Mouse (Mus musculus): ENCODE data around the gene Trim61. TPM values are rescaled to one million over a fixed set of nuclear protein-coding genes. Genes with fewer than 3 reads are reported as not detected.
"Not testable (repeated sequence)": the region's sequence is repeated elsewhere in the genome, so short reads cannot be mapped to it uniquely, and the experiment has no call there.

The Trim61 gene
- not detected for total RNA-seq (2022)

DNA sequence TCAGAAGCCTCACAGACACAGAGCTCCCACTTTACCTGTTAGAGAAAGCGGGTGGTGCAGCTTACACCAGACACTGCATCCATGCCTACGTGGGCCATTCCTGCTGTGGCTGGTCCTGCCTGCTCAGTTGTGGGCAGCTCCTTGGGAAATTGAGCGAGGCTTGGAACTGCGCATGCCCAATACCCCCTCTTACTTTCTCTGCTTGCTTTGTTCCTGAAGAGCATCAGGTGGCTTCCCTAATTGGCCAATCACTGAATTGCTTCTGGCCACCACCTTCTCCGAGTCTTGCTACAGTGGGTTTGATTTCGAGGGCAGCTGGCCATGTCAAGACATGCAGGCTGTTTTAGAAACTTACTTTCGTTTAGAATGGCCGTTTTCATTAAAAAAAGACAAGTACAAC lies at the start of gene Trim61, which contains the start of gene Trim60:
Gene Trim61 (minus strand): TSS at position 101 of the 400 bp plus-strand sequence.
Gene Trim60 (minus strand): TSS at position 162 of the 400 bp plus-strand sequence.
- DNase-seq (ENCODE audit: low spot score), result no peak

DNA sequence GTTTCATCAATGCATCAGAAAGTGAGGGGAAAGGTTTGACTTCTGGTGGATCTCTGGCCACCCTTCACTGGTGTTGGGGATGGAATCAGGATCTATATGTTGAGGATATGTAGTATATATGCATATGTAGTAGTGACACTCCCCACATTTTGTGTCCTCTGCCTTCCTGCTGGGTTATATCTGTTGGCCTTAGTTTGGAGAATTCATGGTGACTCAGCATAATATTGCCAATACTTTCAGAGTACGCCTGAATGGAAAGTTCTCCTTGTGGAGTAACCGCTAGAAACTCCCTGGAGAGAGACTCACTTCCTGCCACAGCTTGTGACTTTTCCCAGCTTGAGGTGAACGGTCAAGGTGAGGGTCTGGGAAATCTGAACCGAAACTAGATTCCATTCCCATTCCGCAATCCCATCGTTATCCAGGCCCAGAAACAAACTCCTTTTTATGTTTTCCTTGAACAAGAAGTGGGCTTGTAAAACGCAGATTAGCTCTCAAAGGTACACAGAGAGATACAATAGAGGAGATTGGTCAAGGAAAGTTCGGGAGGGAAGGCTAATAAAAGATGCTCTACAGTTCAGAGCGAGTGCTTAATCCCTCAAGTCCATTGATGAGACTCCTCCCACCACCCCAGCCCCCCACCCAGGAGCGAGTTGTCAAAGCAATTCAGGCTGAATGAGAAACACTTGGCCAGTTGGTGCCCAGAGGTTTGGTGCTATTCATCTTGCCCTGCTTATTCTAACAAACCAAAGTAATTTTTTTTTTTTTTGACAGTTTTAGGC lies 49.6 kb upstream of the Trim61 start:
- peak; percentile 6 for DNase-seq (ENCODE audit: low spot score)

DNA sequence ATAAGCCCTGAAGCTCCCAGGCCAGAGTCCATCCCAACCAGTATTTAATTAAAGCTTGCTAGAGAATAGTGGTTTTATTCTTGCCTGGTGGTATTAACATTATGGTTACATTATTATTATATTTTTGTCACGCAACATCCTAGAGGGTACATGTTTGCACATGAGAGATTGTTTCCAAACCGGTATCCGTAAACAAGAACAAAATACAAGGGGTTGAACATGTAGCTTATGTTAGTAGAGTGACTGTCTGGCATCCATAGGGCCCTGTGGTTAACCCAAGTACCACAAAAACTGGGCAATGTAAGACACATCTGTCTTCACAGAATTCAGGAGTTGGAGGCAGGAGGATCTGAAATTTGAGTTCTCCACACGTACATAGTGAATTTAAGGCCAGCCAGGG lies 48.7 kb upstream of the Trim61 start:
- DNase-seq (ENCODE audit: low spot score), result no peak

DNA sequence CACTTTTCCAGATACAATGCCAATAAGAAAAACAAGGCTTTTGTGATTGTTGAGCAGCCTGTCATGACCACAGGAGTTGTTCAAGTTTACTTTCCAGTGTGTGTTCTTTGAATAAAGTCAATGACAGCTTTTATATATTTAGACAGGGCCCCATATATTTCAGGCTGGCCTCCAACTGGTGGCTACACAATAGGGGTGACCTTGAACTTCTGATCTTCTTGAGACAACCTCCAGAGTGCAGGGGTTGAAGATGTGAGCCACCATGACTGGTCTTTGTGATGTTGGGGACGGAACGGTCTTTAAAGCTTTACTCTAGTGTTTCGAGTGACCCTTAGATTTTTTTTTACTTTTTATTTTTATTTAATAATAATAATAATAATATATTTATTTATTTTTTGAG lies 47.3 kb upstream of the Trim61 start:
- no peak for DNase-seq (ENCODE audit: low spot score)

DNA sequence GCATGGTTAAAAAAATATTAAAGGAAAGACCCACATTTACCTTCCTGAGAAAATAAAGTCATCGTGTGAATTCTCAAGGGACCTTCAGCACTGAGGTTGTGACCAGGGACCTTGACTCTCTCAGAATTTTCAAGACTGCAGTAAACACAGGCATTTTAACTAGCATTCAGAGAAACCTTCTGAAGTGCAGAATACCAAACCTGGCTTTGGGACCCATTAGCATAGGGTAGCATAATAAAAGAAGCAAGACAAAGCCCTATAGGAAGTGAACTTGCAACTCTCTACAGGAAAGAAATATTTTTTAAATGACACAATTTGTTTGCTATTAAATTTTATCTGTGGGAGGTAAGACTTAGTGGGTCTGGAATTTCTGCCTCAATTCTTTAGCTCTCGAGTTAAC lies 45.7 kb upstream of the Trim61 start:
- DNase-seq (ENCODE audit: low spot score), result no peak

DNA sequence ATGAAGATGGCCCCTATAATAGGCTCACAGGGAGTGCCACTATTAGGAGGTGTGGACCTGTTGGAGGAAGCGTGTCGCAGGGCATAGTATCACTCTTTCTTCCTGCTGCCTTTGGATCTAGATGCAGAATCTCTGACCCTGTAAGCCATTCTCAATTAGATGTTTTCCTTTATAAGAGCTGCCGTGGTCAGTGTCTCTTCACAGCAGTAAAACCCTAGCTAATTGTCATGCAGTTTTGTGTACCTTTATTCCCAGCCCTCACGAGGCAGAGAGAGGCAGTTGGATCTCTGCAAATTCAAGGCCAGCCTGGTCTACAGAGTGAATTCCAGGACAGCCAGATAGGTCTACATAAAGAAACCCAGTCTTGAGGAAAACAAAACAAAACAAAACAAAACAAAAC lies 43.9 kb upstream of the Trim61 start:
- no peak for DNase-seq (ENCODE audit: low spot score)

DNA sequence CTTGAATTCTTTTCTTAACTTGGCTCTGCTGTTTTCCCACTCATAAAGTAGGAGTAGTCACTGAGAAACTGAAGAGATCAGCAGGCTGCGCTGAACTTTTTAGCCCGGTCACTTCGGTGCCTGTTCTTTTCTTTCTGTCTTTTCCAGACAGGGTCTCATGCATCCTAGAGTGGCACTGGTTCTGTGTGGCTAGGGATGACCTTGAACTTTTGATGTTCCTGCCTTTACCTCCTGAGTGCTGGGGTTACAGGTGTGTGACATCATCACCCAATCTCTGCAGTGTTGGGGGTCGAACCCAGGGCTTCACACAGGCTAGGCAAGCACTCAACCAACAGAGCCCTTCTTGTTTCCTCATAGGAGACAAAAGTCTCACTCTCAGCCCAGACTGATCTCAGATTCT lies 38.4 kb upstream of the Trim61 start:
- DNase-seq (ENCODE audit: low spot score), result no peak

DNA sequence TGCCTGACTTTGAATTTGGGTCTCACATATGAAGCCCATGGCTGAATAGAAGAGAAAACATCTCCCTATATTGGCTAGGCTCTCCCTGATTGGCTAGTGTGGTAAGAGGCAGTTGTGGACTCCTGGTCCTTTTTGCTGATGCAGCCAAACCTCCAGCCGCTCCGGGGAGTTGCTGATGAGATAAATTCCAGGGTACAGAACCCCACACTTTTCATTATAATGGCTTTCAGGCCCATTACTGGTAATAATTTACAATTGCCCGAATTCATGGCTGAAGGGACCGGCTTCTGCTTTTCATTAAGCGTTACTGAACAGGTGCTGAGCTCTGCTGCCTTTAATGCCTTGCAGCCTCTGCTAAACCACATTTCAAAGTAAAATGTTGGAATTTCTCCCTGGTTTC lies 35.6 kb upstream of the Trim61 start:
- no peak for DNase-seq (ENCODE audit: low spot score)

DNA sequence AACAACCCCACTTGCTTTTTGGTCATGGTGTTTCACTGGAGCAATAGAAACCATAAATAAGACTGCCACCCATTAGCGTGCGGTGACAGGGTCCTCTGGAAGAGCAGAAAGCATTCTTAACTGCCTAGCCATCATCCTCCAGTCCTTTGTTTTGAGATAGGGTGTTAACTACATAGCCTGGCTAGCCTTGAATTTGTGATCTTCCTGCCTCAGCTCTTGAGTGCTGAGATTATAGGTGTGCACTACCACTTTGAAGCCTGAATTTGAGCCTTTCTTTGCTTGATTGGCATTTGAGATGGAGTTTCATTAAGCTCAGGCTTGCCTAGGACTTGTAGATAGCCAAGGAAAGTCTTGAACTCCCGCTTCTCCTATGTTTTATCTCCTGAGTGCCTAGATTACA lies 35.2 kb upstream of the Trim61 start:
- DNase-seq (ENCODE audit: low spot score), result no peak

DNA sequence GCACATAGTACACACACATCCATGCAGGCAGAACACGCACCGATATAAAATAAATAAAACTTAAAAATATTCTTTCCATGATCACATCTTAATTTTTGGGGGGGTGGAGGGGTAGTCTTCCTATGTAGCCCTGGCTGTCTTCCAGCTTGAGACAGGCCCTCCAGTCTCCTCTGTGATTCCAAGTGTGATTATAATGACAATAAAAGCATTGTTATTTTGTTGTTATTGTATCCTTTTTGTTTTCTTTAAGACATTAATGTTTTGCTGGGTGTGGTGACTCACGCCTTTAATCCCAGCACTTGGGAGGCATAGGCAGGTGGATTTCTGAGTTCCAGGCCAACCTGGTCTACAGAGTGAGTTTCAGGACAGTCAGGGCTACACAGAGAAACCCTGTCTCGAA lies 29.5 kb upstream of the Trim61 start:
- no peak for DNase-seq (ENCODE audit: low spot score)

DNA sequence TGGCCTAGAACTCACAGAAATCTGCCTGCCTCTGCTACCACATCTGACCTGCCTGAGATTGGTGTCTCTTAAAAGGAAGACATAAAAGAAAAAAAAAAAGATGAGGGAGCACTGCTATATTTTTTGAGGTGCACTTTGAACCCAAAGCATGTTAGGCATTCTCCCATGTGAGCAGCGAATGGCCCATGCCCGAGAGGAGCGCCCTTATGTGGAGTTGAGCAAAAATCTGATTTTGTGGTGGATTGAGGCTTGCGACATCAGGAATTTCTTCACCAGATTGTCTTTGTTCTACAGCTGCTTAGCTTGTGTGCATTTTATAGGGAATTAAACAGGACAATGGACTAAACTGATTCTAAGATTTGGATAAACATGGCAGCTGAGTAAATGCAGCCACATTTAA lies 28.9 kb upstream of the Trim61 start:
- no peak for DNase-seq (ENCODE audit: low spot score)

DNA sequence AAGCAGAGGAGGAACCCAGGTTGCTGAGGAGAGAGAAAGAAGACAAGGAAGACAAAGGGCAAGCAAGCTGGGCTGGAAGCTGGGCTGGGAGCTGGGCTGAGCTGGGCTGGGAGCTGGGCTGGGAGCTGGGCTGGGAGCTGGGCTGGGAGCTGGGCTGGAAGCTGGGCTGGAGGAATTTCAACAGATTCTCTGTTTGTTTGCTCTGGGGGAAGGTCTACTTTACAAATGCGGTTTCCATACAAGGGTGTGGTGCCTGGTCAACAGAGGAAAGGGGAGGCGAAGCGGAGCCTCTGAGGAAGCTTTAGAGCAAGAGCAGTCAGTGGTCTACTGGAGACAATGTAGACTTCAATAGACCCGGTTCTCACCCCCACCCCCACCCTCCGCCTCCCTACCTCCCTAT lies 28.2 kb upstream of the Trim61 start:
- no peak for DNase-seq (ENCODE audit: low spot score)

DNA sequence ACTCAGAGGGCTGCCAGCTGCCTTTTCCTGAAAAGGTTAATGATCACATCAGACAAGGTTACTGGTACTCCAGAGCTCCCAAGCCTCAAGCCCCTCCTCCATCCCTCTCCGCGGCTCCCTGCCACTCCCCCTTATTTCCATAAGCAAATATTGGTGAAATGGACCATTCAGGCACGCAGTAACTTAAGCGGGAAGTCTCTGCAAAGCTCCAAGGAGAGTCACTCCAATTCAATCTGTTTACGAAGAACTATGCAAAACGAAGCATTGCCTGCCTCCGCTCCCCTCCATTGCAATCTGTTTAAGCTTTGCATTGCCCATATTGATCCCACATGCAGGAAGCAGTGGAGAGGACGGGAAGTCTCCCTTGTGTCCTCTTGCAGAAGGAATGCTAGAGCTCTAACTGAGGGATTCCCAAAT lies 18.8 kb upstream of the Trim61 start, which contains the start of gene Apela:
Gene Apela (minus strand): TSS at position 220 of the 417 bp plus-strand sequence.
- DNase-seq (ENCODE audit: low spot score), result no peak

DNA sequence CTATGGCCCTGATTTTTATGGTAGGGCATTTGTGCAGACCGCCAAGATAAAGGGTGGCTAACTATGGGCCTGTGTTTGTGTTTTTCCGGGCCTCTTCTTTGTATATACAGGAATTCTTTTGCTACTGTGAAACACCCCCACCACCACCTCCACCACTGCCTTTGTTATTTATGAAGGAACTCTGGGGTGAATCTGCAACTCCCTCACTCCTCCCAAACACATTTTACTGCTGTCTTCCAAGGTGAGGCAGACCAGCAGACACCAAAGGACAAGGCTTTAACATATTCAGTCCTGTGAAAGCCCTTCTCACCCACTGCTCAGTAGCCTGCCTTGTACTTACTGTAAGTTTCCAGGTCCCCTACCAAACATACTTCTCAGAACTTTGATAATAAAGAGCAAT lies 15.8 kb upstream of the Trim61 start:
- DNase-seq (ENCODE audit: low spot score), result no peak

DNA sequence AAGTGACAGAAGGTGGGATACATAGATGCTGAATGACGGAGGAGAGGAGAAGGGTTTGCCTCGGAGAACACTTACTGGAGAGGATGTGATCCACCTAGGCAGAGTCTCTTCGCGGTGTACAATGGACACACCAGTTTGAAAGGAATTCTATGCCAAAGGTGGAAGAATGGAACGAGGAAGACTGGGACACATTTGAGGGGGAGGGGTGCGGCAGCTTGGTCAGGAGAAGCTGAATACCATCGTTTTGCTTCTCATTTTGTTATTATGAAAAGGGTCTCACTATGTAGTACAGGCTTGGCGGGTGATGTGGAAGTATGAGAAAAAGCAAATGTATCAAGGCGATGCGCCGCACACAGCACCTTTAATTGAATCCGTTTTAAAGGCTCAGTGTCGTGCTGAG lies 14.7 kb upstream of the Trim61 start:
- DNase-seq (ENCODE audit: low spot score), result no peak

DNA sequence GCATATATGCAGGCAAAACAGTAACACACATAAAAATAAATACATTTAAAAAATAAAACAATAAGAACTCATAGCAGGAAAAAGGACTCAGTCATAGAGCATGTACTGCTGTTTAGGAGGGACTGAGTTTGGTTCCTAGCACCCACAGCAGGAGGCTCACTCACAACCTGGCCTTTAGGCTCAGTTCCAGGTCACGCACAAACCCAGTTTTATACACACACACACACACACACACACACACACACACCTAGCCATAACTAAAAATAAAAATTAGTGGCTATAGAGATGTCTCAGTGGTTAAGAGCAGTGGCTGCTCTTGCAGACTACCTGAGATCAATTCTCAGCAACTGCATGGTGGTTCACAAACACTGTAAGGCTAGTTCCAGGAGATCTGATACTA lies 13.8 kb upstream of the Trim61 start:
- no peak for DNase-seq (ENCODE audit: low spot score)

DNA sequence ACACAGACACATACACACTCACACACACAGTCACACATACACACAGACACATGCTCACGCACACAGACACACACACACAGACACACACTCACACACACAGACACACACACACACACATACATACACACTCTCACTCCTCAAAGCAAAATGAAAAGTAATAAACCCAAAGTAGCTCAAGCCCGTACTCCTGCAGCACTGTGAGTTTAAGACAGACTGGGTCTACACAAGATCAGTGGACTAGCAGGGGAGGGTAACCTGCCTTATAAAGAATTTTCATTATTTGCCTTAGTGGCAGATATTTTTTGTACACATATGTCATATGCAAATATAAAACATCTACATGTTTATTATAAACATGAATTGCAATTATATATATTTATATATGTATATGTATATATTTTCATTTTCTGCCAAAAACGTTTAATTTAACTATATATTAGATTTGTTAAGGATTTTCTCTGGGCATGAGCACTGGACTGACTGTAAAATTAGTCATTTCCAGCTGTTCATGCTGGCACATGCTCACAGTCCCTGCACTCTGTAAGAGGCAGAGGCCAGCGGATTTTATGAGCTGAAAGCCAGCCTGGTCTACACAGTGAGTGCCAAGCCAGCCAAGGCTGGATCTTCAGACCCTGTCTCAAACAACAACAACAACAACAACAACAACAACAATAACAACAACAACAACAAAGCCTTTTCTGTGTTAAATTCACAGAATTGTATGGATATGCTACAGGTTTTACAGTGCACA lies 12.6 kb upstream of the Trim61 start:
- no peak for DNase-seq (ENCODE audit: low spot score)

DNA sequence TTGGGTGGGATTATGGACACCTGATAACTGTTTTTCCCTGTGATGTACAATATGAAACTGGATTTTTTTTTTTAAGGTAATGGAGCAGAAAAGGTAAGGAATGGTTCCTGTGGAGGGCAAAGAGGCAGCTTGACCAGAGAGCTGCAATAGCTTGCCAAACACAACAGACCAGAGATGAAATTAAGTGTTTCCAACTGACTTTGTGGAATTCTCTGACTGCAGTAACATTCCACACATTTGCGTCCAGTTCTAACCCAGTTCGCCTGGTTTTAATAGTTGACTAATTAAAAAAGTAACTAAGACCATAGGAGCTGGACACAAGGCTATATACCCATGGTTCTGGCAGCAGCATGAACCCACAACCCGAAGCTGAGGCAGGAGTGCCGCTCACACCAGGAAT lies 11.5 kb upstream of the Trim61 start:
- no peak for DNase-seq (ENCODE audit: low spot score)

DNA sequence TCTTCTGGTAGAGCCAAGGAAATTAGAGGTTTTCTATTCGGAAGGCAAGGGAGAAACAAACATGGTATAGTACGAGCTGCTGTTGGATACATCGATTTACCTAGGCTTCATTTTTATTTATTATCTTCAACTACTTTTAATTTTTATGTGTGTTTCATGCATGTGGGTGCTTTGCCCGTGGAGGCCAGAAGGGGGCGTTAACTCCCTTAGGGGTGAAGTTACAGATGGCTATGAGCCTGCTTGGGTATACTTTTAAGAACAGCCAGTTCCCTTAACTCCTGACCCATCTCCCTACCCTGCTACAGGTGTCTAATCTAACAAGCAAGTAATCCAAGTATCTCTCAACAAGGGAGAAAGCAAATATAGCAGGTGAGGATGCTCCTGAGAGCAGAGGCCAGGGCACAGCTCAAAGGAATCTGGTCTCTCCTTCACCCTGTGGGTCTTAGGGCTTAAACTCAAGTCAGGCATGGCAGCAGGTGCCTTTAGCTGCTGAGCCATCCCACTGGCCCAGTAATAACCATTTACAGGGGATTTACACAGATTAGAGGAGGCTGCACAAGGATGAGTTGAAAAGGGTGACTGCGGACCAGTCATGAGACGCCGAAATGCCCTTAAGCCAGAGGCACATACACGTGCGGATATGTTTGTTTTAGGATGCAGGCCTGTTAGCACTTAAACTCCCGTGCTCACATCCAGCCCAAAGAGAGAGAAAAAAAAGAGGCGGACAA lies 10.8 kb upstream of the Trim61 start:
- DNase-seq (ENCODE audit: low spot score), result no peak

DNA sequence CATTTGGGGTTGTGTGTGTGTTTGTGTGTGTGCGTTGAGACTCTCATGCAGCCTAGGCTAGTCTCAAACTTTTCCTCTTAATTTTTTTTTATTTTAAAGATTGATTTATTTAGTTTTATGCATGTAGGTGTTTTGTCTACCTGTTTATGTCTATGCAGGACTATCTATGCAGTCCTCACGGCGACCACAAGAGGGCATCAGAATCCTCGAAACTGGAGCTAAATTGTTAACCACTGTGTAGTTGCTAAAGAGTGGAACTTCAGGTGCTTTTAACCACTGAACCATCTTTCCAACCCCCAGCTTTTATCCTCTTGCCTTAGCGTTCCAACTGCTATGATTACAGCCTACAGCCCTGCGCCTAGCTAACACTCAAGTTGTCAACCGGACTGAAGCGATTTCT lies 4.2 kb upstream of the Trim61 start:
- DNase-seq (ENCODE audit: low spot score), result peak; percentile 28

DNA sequence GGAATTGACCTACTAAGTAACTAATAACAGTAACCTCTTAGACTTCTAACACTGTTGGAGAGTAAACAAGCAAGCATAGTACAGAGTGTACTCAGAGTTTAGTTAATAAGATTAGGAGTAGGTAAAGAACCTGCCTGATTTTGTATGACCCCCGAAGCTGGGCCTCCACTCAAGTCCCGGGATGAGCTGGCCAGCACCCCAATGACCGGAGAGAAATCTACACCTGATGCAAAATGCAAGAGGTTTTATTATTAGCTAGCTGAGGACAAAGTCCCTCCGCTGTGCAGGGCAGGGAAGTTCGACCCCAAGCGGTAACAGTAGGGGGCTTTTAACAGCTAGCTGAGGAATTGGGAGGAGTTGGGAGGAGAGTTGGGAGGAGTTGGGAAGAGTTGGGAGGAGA lies 10.7 kb downstream of the Trim61 start:
- not testable (repeated sequence) for DNase-seq (ENCODE audit: low spot score)

DNA sequence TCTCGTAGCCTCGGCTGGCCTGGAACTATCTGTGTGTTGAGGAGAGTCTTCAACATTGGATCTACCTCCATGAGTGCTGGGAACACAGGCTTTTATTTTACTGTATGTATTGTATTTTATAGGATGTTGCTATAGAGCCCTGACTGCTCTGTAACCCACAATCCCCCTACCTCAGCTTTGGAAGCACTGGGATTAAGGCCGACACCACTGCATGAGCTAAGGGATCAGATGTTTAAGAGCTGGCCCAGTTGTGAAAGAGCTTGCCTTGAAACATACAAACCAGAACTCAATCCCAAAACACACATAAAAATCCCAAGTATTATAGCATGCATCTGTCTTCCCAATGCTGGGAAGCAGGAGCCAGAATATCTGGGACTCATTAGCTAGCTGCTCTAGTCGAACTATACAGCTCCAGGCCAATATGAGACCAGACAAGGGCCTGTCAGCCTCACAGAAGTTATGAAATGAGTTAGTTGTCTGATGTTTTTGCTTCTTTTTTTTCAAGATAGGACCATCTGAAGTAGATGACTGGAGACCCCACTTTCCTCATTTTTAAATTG lies 19.4 kb downstream of the Trim61 start:
- DNase-seq (ENCODE audit: low spot score), result no peak

Measured in heart, adult 8-10 months (tissue).